Mouse (Mus musculus) liver, postnatal 0 days (tissue): ENCODE measurements around the gene Prdm15. TPM values are rescaled to one million over a fixed set of nuclear protein-coding genes. Genes with fewer than 3 reads are reported as not detected.

ENCODE experiments used
- ATAC-seq: fragments of 200-750 bp; cut with Nextera tagmentation; 2 replicates; pipeline ENCODE4 v1.8.0; 2017; ENCODE audit warnings: mild to moderate bottlenecking, moderate library complexity
- DNase-seq: peaks from one replicate; pipeline ENCODE4 v3.0.0-alpha.2; 2016
- H3K27ac ChIP-seq: fragments of 300-500 bp; sonication (generic); 2 replicates; pipeline ENCODE4 v1.5.1; 2014; ENCODE audit warnings: antibody characterized with exemption, moderate library complexity, mild to moderate bottlenecking, low read depth
- H3K27me3 ChIP-seq: fragments of 300-500 bp; sonication (generic); 2 replicates; pipeline ENCODE4 v1.6.1; 2014; ENCODE audit warnings: low read length, control low read depth, mixed read lengths; ENCODE audit not compliant: insufficient read depth
- H3K36me3 ChIP-seq: fragments of 300-500 bp; sonication (generic); replicated peaks from 2 replicates; pipeline ENCODE4 v1.6.1; 2014; ENCODE audit warnings: mild to moderate bottlenecking, control low read depth, low read length, moderate library complexity, mixed read lengths; ENCODE audit not compliant: insufficient read depth
- H3K4me1 ChIP-seq: fragments of 300-500 bp; sonication (generic); 2 replicates; pipeline ENCODE4 v1.6.1; 2014; ENCODE audit warnings: antibody characterized with exemption, mild to moderate bottlenecking, control low read depth; ENCODE audit not compliant: insufficient read depth
- H3K4me2 ChIP-seq: fragments of 300-500 bp; sonication (generic); 2 replicates; pipeline ENCODE4 v1.6.1; 2014; ENCODE audit warnings: low read depth, mild to moderate bottlenecking, low read length, moderate library complexity, mixed read lengths
- H3K4me3 ChIP-seq: fragments of 300-500 bp; sonication (generic); 2 replicates; pipeline ENCODE4 v1.5.1; 2014; ENCODE audit warnings: low read depth, low read length
- H3K9ac ChIP-seq: fragments of 300-500 bp; sonication (generic); replicated peaks from 2 replicates; pipeline ENCODE4 v1.6.1; 2014; ENCODE audit warnings: mild to moderate bottlenecking, moderate library complexity
- H3K9me3 ChIP-seq: fragments of 300-500 bp; sonication (generic); 2 replicates; pipeline ENCODE4 v1.6.1; 2016; ENCODE audit warnings: mild to moderate bottlenecking, control low read depth, low read length, mixed read lengths
- CTCF ChIP-seq: sonication (generic); IDR thresholded peaks from 2 replicates; pipeline ENCODE4 v1.5.1; 2016; ENCODE audit warnings: antibody characterized with exemption, low read depth
- EP300 ChIP-seq: IDR thresholded peaks from 2 replicates; pipeline ENCODE4 v1.6.1; 2016; ENCODE audit warnings: antibody characterized with exemption, low read depth, mild to moderate bottlenecking
- WGBS: fragments of 180-500 bp; shearing (Covaris S2); extraction: QIAGEN DNeasy Blood & Tissue Kit; methylation state at CpG from one replicate; pipeline ENCODE4 v1.1.7; 2014; ENCODE audit not compliant: insufficient replicate concordance; 5-methylcytosine and 5-hydroxymethylcytosine counted together
- polyA plus RNA-seq: library from polyadenylated mRNA; unstranded; fragments of >200 nt; fragmentation: Nextera tagmentation; extraction: Ambion mirVana; gene quantifications from 2 replicates; pipeline ENCODE4 v1.2.1, GENCODE M21; 2015

Gene Prdm15
- polyA plus RNA-seq, 1 experiment from 2014 or later, result 1.6 TPM

- H3K9me3 ChIP-seq, result no peaks in the 10 kb centered on the region
- no peak overlapping the region for H3K27ac ChIP-seq
- H3K27me3 ChIP-seq, result no peaks in the 10 kb centered on the region
- no peak overlapping the region for H3K4me3 ChIP-seq
- ATAC-seq, result no peak
- no peaks in the 10 kb centered on the region for H3K4me1 ChIP-seq
- no peaks in the 10 kb centered on the region for H3K36me3 ChIP-seq
- TF ChIP-seq EP300, result no peak
- TF ChIP-seq CTCF, result no peak
- DNase-seq, result no peak
- WGBS, result 71% methylated on average over 5 of the region's 5 CpGs
- no peak overlapping the region for H3K9ac ChIP-seq
- H3K4me2 ChIP-seq, result no peak overlapping the region
Measured at GRCm38 (mm10) chr16:97783057-97783456, 68.6 kb downstream of the Prdm15 start.

- Histone ChIP-seq H3K4me1 (no peaks in the 10 kb centered on the region), H3K9ac (no peak overlapping the region), H3K4me3 (no peak overlapping the region), H3K4me2 (peak overlapping the region; percentile 56), H3K27ac (no peak overlapping the region), H3K36me3 (no peaks in the 10 kb centered on the region), H3K9me3 (no peaks in the 10 kb centered on the region), H3K27me3 (no peaks in the 10 kb centered on the region)
- peak; percentile 83 for DNase-seq
- WGBS, result 34% methylated on average over 15 of the region's 15 CpGs
- TF ChIP-seq CTCF, result peak; percentile 81
- TF ChIP-seq EP300, result no peak
- peak; percentile 70 for ATAC-seq
Measured at GRCm38 (mm10) chr16:97778353-97779025, 73.2 kb downstream of the Prdm15 start.

GRCm38 (mm10) chr16:97766501-97766900 lies 85.1 kb downstream of the Prdm15 start:
- Histone ChIP-seq H3K4me2 (no peak overlapping the region), H3K27ac (no peak overlapping the region), H3K27me3 (peaks cover 27% of the 10 kb centered on the region), H3K4me1 (peaks cover 12% of the 10 kb centered on the region), H3K36me3 (no peaks in the 10 kb centered on the region), H3K9ac (no peak overlapping the region), H3K9me3 (no peaks in the 10 kb centered on the region), H3K4me3 (no peak overlapping the region)
- 27% methylated on average over 3 of the region's 3 CpGs for WGBS
- TF ChIP-seq EP300, result no peak
- no peak for TF ChIP-seq CTCF
- DNase-seq, result peak; percentile 46
- peak; percentile 24; the same call in 1 of the 2 replicates for ATAC-seq

- peaks cover 12% of the 10 kb centered on the region for H3K4me1 ChIP-seq
- H3K9me3 ChIP-seq, result no peaks in the 10 kb centered on the region
- H3K4me2 ChIP-seq, result no peak overlapping the region
- ATAC-seq (no peak), DNase-seq (no peak)
- H3K27me3 ChIP-seq, result peaks cover 27% of the 10 kb centered on the region
- no peaks in the 10 kb centered on the region for H3K36me3 ChIP-seq
- 34% methylated on average over 2 of the region's 2 CpGs for WGBS
- no peak overlapping the region for H3K4me3 ChIP-seq
- TF ChIP-seq CTCF (no peak), EP300 (no peak)
- H3K9ac ChIP-seq, result no peak overlapping the region
- no peak overlapping the region for H3K27ac ChIP-seq
Measured at GRCm38 (mm10) chr16:97764626-97765025, 87.0 kb downstream of the Prdm15 start.

GRCm38 (mm10) chr16:97763990-97764340 lies 87.7 kb downstream of the Prdm15 start:
- DNase-seq, result no peak
- H3K36me3 ChIP-seq, result no peaks in the 10 kb centered on the region
- peaks cover 12% of the 10 kb centered on the region for H3K4me1 ChIP-seq
- WGBS, result 8% methylated on average over 13 of the region's 13 CpGs
- TF ChIP-seq CTCF (no peak), EP300 (peak; percentile 36; the same call in 1 of the 2 replicates)
- no peaks in the 10 kb centered on the region for H3K9me3 ChIP-seq
- peak; percentile 24; the same call in 1 of the 2 replicates for ATAC-seq
- peaks cover 27% of the 10 kb centered on the region for H3K27me3 ChIP-seq
- H3K27ac ChIP-seq, result peak overlapping the region; percentile 19; the same call in 1 of the 2 replicates
- H3K4me3 ChIP-seq, result peak overlapping the region; percentile 54
- H3K4me2 ChIP-seq, result peak overlapping the region; percentile 65
- peak overlapping the region; percentile 63; the same call in 1 of the 2 replicates for H3K9ac ChIP-seq

GRCm38 (mm10) chr16:97763061-97763989 lies 88.3 kb downstream of the Prdm15 start, which contains the start of gene Ripk4:
Ripk4 (minus strand) TSS chr16:97763787.
- DNase-seq, result peak; percentile 83
- peak; percentile 96 for ATAC-seq
- 3% methylated on average over 82 of the region's 88 CpGs for WGBS
- H3K27ac ChIP-seq, result peak within 1 kb of the TSS; percentile 19; the same call in 1 of the 2 replicates
- H3K4me2 ChIP-seq, result peak within 1 kb of the TSS; percentile 65
- TF ChIP-seq EP300 (no peak), CTCF (no peak)
- peak within 1 kb of the TSS; percentile 63 for H3K9ac ChIP-seq
- peaks cover 27% of the 10 kb centered on the region for H3K27me3 ChIP-seq
- H3K4me1 ChIP-seq, result peaks cover 12% of the 10 kb centered on the region
- H3K9me3 ChIP-seq, result no peaks in the 10 kb centered on the region
- H3K36me3 ChIP-seq, result no peaks in the 10 kb centered on the region
- H3K4me3 ChIP-seq, result peak within 1 kb of the TSS; percentile 54
